In the genomic region with DNA sequence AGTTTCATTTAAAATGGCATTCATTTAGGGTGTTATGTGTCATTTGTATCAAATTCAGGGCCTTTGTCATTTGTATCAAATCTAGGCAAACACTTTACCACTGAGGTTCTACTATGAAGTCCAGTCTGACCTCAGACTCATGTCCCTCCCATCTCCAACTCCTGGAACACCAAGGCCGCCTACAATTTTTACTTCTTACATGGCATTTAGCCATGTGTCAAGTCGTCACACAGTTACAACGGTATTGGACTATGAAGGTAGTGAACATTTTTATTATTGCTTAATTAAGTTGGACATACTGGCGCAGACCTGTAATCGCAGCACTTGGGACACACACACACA, we compare ENCODE assay signal across 8 mouse cellular contexts. TPM values are rescaled to one million over a fixed set of nuclear protein-coding genes. Genes with fewer than 3 reads are reported as not detected.
DNase-seq lines count a peak whose midpoint lies in the region; ATAC-seq and TF ChIP-seq lines count a peak whose summit lies in the region.

No protein-coding gene starts in this region.

- H3K27me3 ChIP-seq in kidney, embryonic 15.5 days: no peaks in the 10 kb centered on the region
- no peaks in the 10 kb centered on the region for H3K27me3 ChIP-seq in hindbrain, embryonic 14.5 days (ENCODE audit: control insufficient read depth, insufficient read depth, low read length)
- no peaks in the 10 kb centered on the region for H3K27me3 ChIP-seq in midbrain, embryonic 14.5 days (ENCODE audit: control insufficient read depth, insufficient read depth, low read length)

- no peaks in the 10 kb centered on the region for H3K36me3 ChIP-seq in kidney, embryonic 15.5 days
- no peaks in the 10 kb centered on the region for H3K36me3 ChIP-seq in hindbrain, embryonic 14.5 days (replicated peaks; ENCODE audit: control insufficient read depth, insufficient read depth)
- no peaks in the 10 kb centered on the region for H3K36me3 ChIP-seq in midbrain, embryonic 14.5 days (ENCODE audit: control insufficient read depth, insufficient read depth, low read length)

- H3K27ac ChIP-seq in kidney, embryonic 15.5 days: peak overlapping the region; percentile 98
- H3K27ac ChIP-seq in cortical plate, adult 2 months (ENCODE audit: insufficient read depth, low read length): peak overlapping the region; percentile 94; the same call in 1 of the 2 replicates
- H3K27ac ChIP-seq in hindbrain, embryonic 14.5 days: peak overlapping the region; percentile 75; the same call in 1 of the 2 replicates
- H3K27ac ChIP-seq in midbrain, embryonic 14.5 days (replicated peaks; ENCODE audit: low read depth, low read length): peak overlapping the region; percentile 86

- DNase-seq in kidney, adult 8-10 months: no peak
- DNase-seq in hindbrain, embryonic 14.5 days (ENCODE audit: low spot score): no peak
- DNase-seq in midbrain, embryonic 14.5 days: no peak
- DNase-seq in urinary bladder, postnatal 25 days (ENCODE audit: low spot score): no peak
- DNase-seq in urinary bladder, postnatal 36 days (ENCODE audit: low spot score in 2 of 2): no peak

- peak overlapping the region; percentile 63; the same call in 1 of the 2 replicates for H3K9ac ChIP-seq in kidney, embryonic 15.5 days
- peak overlapping the region; percentile 54; the same call in 1 of the 2 replicates for H3K9ac ChIP-seq in hindbrain, embryonic 14.5 days
- peak overlapping the region; percentile 59; the same call in 1 of the 2 replicates for H3K9ac ChIP-seq in midbrain, embryonic 14.5 days (replicated peaks; ENCODE audit: low read length)

- no peak for TF ChIP-seq POLR2A in cortical plate, adult 2 months (IDR thresholded peaks at IDR 0.05; ENCODE audit: extremely low read depth, insufficient read depth, low read length)

- no peak for TF ChIP-seq CTCF in cortical plate, adult 2 months (IDR thresholded peaks at IDR 0.05; ENCODE audit: extremely low read depth, insufficient read depth, low read length)

- H3K9me3 ChIP-seq in kidney, embryonic 15.5 days (replicated peaks): no peaks in the 10 kb centered on the region
- H3K9me3 ChIP-seq in hindbrain, embryonic 14.5 days (ENCODE audit: control insufficient read depth, low read length): no peaks in the 10 kb centered on the region
- no peaks in the 10 kb centered on the region for H3K9me3 ChIP-seq in midbrain, embryonic 14.5 days (ENCODE audit: control insufficient read depth, low read length)

- ATAC-seq in kidney, embryonic 15.5 days (replicated peaks; ENCODE audit: low FRiP score): no peak
- no peak for ATAC-seq in hindbrain, embryonic 14.5 days (ENCODE audit: low FRiP score)
- ATAC-seq in midbrain, embryonic 14.5 days (ENCODE audit: low FRiP score, low TSS enrichment): no peak; the same call in 1 of the 2 replicates
- ATAC-seq in CD4-positive, CD25-positive, alpha-beta regulatory T cell, adult 4 months: no peak

- peak overlapping the region; percentile 61 for H3K4me2 ChIP-seq in kidney, embryonic 15.5 days
- H3K4me2 ChIP-seq in hindbrain, embryonic 14.5 days (replicated peaks): peak overlapping the region; percentile 51
- H3K4me2 ChIP-seq in midbrain, embryonic 14.5 days (ENCODE audit: low read length): peak overlapping the region; percentile 61

- peak overlapping the region; percentile 69 for H3K4me3 ChIP-seq in kidney, embryonic 15.5 days (replicated peaks)
- H3K4me3 ChIP-seq in cortical plate, adult 2 months (ENCODE audit: insufficient read depth, low read length): peak overlapping the region; percentile 54
- H3K4me3 ChIP-seq in hindbrain, embryonic 14.5 days (replicated peaks; ENCODE audit: low read length): peak overlapping the region; percentile 46
- H3K4me3 ChIP-seq in midbrain, embryonic 14.5 days (replicated peaks; ENCODE audit: low read depth, low read length): peak overlapping the region; percentile 58

- 37% methylated on average over 5 of the region's 5 CpGs for WGBS in kidney, embryonic 15.5 days
- 41% methylated on average over 5 of the region's 5 CpGs for WGBS in hindbrain, embryonic 14.5 days
- 33% methylated on average over 5 of the region's 5 CpGs for WGBS in midbrain, embryonic 14.5 days

- H3K4me1 ChIP-seq in kidney, embryonic 15.5 days: peaks cover 23% of the 10 kb centered on the region; the same call in 1 of the 2 replicates
- peaks cover 6% of the 10 kb centered on the region for H3K4me1 ChIP-seq in cortical plate, adult 2 months (ENCODE audit: control insufficient read depth, insufficient read depth, low read length)
- H3K4me1 ChIP-seq in hindbrain, embryonic 14.5 days (replicated peaks; ENCODE audit: control insufficient read depth, insufficient read depth, low read length): 0 out of 2 replicates have a peak, but pooled peaks cover 2% of the 10 kb centered on the region
- no peaks in the 10 kb centered on the region for H3K4me1 ChIP-seq in midbrain, embryonic 14.5 days (ENCODE audit: control insufficient read depth, insufficient read depth, low read length)

RNA-seq across cellular contexts. Expression of a gene that starts 6.9 kb away (rescaled TPM):
- polyA plus RNA-seq in kidney, embryonic 15.5 days (2015; fragmentation: Nextera tagmentation; extraction: Ambion mirVana): 55.4 and 58.5 TPM in 2 replicates
- 94.2 and 95.5 TPM in 2 replicates for polyA plus RNA-seq in cortical plate, adult 2 months (2012; rRNA removed)
- 12.7 and 14.3 TPM in 2 replicates for polyA plus RNA-seq in hindbrain, embryonic 14.5 days (2014; fragmentation: Nextera tagmentation; extraction: Ambion mirVana)
- 8.8 and 8.9 TPM in 2 replicates for polyA plus RNA-seq in midbrain, embryonic 14.5 days (2014; fragmentation: Nextera tagmentation; extraction: Ambion mirVana)
- 1 to 10 TPM in 1 of 2 experiments, under 1 TPM in 1; 0.76 to 4.8 TPM for polyA plus RNA-seq in CD4-positive, CD25-positive, alpha-beta regulatory T cell, adult 4 months (2017; shearing (Covaris generic))

RNA-seq across cellular contexts. Expression of a gene that starts 7.9 kb away (rescaled TPM):
- 17.4 and 18.5 TPM in 2 replicates for polyA plus RNA-seq in kidney, embryonic 15.5 days (2015; fragmentation: Nextera tagmentation; extraction: Ambion mirVana)
- polyA plus RNA-seq in cortical plate, adult 2 months (2012; rRNA removed): 65.1 and 74.5 TPM in 2 replicates
- 19.3 and 21.3 TPM in 2 replicates for polyA plus RNA-seq in hindbrain, embryonic 14.5 days (2014; fragmentation: Nextera tagmentation; extraction: Ambion mirVana)
- 17.6 and 20.6 TPM in 2 replicates for polyA plus RNA-seq in midbrain, embryonic 14.5 days (2014; fragmentation: Nextera tagmentation; extraction: Ambion mirVana)
- 10 to 100 TPM; 46.7 to 58.1 TPM for polyA plus RNA-seq in CD4-positive, CD25-positive, alpha-beta regulatory T cell, adult 4 months (2017; shearing (Covaris generic))

RNA-seq across cellular contexts. Expression of a gene that starts 37.9 kb away (rescaled TPM):
- polyA plus RNA-seq in kidney, embryonic 15.5 days (2015; fragmentation: Nextera tagmentation; extraction: Ambion mirVana): 78.9 and 97.1 TPM in 2 replicates
- polyA plus RNA-seq in cortical plate, adult 2 months (2012; rRNA removed): 16.3 and 19.1 TPM in 2 replicates
- polyA plus RNA-seq in hindbrain, embryonic 14.5 days (2014; fragmentation: Nextera tagmentation; extraction: Ambion mirVana): 11.3 and 11.5 TPM in 2 replicates
- 2.0 and 8.7 TPM in 2 replicates for polyA plus RNA-seq in midbrain, embryonic 14.5 days (2014; fragmentation: Nextera tagmentation; extraction: Ambion mirVana)
- 10 to 100 TPM; 35.9 to 67.2 TPM for polyA plus RNA-seq in CD4-positive, CD25-positive, alpha-beta regulatory T cell, adult 4 months (2017; shearing (Covaris generic))
